Mouse (Mus musculus) spleen, postnatal 10 days (tissue): ENCODE results near the gene Gng7.
A peak's percentile ranks its signal among the peaks of the same experiment; 100 is the strongest.

Source experiments
- DNase-seq, 2 experiments: peaks; one replicate each; pipeline ENCODE4 v3.0.0; 2021 to 2022; ENCODE audit warnings: low spot score in 2 of 2

Gene Gng7

DNA sequence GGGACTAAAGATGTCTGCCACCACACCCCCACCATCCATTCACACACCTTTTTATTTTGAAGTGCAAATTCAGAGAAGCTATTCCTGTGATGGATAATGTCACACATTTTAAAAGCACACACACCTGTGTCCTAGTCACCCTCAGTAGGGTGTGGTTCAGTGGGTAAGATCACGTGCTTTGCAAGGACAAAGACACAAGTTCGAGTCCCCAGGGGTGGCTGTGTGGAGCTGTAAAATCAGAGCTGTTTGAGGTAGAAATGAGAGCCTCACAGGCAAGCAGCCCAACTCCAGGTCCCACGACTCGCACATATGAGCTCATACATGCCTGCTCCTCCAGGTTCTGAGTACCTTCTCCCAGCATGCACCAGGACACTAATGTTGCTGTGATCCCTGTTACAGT is 46.6 kb downstream of the Gng7 start:
- no peak for DNase-seq

DNA sequence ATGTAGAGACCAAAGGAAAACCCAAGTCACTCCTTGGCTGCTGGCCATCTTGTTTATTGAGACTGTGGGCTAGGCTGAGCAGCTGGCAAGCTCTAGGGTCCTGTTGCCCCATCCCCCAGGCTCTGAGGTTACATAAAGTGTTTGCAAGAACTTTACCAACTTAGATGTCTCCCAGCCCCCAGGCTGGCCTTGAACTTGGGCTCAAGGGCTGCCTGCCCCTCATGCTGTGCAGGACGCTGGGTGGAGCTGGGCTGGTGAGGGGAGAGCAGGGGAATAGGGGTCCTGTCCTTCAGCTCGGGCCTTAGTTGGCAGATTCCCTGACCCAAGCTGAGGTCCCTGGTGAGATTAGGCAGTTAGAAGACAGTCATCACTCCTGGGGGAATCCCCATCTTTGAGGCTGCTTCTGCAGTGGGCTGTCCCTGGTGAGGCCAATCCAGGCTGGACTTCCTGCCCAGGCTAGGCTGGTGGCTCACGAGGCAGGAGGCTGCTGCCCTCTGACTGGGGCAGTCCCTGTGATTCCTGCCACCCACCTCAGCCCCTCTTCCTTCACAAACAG is 47.6 kb downstream of the Gng7 start:
- DNase-seq: no peak

DNA sequence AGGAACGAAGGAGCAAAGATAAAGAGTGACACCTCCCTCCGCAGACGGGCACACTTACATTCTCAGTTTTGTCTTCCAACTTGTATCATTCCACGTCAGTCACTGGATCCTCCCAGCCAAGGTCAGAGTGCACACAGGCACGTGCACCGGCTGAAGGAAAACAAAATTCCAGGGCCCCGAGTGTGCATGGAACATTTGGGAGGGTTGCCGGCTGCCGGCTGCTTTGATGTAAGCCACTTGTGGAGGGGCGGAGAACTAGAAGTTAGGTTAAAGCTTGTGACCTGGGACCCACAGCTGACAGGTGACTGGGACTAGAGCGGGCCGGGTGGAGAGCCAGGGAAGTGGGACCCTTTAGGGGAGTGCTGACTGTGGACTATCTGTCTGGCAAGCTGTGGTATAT is 48.4 kb downstream of the Gng7 start:
- DNase-seq: no peak

DNA sequence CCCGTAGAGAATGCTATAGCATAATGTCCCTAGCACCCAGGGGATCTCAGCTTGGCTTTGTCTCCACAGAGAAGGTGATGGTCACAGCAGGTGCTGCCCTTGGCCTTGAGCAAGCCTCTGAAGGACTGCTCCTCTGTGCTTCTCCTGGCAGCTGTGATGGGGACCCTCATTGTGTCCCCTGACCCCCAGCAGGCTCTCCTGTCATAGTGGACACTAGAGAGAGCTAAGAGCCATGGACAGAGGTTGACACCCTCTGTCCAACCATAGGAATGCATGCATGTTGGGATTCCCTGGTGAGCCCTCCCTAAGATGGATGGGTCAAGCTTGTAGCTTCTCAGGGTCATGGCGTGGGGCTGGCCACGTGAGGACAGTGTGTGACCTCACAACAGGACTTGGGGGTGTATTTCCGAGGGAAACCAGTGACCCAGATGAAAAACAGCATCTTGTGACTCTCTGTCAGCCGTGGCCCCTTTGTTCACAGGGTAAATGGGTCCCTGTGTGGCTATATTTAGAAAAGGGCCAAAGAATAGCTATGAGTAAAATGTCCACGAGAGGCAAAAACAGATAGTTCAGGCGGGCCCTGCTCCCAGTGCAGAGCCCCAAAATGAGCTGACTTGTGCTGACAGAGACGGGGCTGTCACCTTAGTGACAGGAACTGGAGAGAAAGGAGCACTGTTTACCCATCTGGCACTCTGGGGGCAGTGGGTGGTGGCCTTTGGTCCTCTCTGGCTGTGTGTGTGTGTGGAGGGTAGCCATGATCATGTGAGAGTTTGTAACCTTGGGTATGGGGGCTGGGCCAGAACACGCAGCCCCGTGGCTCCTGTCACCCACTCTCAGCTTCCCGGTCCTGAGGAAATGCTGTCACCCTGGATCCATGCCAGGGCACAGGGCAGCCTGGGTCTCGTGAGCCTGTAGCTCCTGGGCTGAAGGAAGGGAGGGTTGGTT is 51.4 kb downstream of the Gng7 start:
- DNase-seq: no peak

DNA sequence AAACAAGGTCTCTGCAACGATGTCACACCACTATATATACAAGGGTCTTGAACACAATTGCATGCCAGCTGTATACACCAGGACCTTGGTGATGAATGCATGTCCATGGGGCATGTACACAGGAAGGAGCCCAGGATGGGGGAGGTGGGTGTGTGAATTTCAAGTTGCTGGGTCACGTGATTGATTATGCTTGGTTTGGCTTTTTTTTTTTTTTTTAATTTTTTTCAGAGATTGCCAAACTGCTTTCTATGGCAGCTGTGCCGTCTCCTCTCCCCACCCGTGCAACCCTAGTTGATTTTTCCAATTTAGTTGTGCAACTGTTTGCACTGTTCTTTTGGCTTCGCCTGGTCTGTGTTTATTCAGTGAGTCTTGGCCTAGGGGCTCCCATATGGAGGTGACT is 52.2 kb downstream of the Gng7 start:
- DNase-seq: no peak

DNA sequence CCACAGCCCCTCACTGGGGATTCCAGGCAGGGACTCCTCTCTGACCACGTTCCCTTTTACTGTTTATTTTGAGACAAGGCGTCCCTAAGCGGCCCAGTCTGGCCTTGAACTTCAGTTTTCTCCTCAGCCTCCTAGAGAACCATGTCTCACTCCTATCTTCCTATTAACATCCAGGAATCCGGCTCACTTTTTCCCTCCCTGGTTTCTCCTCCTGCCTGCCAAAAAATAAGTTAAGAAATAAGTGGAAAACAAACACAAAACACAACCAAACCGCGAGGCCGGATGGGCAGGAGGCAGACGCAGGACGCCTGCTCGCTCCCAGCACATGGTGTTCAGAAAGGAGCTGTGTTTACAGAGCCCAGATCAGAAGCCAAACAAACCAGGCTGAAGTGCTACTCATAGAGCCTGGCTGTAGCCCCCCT is 52.7 kb downstream of the Gng7 start:
- DNase-seq: no peak

DNA sequence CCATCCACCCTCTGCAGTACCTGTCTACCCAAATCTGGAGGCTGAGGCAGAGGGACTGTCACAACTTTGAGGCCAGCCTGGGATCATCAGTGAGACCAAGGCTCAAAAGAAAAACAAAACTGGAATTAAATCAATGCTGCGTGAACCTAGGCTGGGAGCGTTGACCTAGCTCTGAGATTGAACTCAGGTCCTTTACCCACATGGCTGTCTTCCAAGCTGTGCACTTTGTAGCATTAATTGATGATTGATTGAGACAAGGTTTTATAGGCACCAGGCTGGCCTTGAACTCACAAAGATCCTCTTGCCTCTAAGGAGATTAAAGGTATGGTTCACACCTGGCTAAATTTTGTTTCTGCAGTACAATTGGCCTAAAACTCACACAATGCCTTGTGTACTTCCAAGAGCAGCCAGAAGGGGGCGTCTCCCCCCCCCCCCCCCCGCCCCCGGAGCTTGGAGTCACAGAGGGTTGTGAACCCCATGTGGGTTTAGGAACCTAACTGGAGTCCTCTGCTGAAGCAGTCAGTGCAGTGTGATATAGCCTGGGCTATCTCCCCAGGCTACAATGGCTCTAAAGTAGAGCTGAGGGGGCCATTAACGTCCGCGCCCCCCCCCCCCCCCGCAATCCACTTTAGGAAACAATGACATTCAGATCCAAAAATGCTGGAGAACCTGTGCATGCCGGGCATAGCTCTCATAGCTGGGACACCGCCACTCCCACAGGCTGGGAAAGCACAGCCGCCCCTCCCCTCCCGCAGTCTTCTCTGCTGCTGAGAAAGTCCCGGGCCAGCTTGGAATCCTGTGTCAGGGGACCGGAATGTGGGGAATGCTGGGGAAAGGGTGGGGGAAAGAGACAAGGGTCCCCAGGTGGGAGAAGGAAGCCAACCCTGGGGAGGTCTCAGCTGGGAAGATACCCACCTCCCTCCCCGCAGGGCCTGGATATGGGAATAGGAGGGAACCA is 53.9 kb downstream of the Gng7 start:
- no peak for DNase-seq

DNA sequence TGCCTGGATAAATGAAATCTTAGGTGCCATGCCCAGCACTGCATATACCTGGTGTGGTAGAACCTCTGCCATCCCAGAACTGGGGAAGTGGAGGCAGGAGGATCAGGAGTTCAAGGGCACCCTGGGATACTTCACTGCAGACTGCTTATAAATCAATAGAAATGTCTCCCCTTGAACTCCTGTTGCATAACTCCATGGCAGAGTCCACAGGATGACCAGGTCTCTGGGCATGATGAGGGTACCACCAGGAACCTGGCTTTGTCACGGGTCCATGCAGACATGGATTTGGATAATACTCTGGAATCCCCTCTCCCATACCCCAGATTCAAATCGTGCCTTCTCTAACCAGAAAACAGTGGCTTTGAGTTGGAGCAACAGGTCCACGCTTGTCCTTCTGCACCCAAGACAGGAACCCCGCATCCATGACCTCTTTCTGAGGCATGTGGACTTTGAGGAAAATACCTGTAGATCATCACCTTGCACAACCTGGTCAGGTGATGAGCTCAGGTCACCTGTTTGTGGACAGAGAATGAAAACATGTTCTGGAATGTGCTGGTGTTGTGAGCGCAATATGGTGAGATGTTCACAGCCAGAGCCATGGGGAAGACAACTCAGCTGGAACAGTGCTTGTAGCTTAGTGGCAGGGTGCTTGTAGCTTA is 55.6 kb downstream of the Gng7 start:
- no peak for DNase-seq

DNA sequence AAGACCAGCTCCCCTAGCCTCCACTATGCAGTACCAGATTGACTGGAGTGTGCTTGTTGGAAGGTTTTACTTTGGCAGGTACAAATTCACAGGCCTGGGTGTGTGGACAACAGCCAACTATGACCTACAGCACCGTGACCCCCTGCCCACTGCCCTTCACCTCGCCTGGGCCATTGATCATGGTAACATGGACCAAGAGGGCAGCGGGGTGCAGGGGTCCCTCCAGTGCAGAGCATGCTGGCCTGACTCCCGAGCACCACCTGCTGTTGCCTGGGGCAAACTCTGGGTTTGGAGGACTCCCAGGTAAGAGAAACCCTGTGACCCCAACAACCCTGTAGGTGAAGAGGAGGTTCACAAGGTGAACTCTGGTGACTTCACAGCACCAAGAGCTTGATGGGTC is 57.0 kb downstream of the Gng7 start:
- DNase-seq: no peak

DNA sequence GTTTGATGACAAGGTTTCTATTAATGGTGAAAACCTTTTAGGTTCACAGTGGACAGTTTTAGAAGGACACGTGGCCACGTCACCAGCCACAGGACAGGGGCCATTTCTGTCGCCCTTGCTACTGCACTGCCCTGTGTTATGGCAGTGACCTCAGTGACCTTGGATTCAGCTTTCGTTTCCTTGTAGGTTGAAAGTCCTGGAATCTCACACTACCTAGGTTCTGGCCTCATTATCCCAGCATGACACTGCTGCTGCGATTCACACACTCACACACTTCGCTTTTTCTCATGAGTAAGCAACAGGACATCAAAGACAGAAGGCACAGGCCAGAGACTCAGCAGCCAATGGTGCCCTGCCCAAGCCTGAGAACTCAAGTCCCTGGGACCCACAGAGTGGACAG is 57.8 kb downstream of the Gng7 start:
- no peak for DNase-seq

DNA sequence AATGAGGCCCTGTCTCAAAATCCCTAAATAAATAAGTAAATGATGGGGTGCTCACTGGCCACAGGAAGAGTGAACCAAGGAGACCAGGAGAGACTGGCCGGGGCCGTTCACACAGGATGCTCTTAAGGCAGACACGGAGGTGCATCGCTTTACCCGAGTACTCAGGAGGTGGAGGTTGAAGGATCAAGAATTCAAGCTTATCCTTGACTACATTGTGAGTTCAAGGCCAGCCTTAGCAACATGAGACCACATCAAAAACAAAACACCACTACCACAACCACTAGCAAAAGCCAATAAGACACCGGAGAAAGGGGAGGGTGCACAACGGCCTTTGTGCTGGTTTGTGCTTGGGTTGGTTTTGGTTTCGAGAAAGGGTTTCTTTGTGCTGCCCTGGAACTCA is 58.4 kb downstream of the Gng7 start:
- no peak for DNase-seq

DNA sequence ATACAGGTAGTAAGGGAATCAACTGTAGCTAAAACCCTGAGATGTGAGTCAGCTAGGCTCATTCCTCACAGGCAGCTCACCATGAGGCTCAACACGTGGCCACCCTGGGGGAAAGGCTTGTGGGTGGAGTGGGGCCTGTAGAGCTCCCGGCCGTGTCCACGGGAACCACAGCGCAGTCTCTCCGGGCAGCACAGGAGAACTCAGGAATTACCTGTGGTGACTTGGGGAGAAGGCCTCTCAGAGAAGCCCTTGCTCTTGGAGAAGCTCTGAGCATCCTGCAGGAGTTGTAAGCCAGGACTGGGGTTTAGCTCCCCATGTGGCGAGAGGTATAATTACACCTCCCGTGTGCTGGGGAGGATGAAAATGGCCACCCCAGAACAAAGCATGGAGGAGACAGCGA is 59.2 kb downstream of the Gng7 start:
- DNase-seq: peak; percentile 31 to 73

DNA sequence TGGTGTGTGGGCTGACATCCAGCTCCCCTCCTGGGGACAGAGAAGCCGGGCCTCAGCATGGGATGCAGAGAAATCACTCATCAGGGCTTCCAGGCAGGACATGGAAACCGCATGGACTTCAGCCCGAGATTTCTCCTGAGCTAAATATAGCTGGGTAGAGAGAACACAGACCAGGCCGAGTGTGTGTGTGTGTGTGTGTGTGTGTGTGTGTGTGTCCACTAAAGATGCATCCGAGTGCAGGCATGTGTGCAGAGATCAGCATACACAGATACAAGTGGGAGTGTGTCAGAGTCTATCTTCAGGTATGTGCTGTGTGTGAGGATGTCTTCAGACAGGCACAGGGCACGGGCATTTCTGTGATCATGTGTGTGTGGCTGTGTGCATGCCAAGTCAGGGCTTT is 59.9 kb downstream of the Gng7 start:
- DNase-seq: no peak

DNA sequence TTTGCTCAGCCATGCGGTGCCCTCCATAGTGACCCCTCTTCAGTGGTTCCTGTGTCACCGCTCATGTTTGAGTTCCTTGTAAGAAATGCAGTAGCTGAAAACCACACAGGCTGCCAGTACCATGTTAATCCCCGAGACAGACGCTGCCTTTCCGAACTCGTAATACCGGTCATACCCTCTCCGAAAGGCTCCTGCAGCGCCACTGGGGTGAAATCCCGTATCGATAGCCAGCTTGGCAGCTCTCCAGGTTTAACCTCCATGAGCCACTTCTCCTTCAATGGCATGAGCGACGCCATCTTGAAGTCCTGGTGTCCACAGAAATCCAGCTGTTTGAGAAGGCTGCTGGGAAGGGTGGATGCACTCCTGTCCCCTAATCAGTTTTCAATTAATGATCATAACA is 60.3 kb downstream of the Gng7 start:
- no peak for DNase-seq

DNA sequence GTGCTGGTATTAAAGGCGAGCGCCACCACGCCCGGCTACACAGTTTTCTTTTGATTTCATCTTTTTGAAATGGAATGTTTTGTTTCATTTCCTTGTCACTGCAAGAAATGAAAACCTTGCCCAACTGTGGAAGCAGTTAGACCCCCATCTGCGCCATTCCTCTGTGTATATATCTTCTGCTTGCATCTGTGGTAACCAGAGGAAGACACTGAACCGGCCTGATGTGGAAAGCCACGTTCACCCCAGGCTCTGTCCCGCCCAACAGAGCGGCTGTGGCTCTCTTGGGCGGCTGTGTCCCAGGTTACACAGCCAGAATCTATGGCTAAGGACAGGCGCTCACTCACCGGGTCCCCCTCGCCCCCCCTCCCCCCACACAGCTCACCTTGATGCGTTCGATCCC is 62.3 kb downstream of the Gng7 start:
- no peak for DNase-seq

DNA sequence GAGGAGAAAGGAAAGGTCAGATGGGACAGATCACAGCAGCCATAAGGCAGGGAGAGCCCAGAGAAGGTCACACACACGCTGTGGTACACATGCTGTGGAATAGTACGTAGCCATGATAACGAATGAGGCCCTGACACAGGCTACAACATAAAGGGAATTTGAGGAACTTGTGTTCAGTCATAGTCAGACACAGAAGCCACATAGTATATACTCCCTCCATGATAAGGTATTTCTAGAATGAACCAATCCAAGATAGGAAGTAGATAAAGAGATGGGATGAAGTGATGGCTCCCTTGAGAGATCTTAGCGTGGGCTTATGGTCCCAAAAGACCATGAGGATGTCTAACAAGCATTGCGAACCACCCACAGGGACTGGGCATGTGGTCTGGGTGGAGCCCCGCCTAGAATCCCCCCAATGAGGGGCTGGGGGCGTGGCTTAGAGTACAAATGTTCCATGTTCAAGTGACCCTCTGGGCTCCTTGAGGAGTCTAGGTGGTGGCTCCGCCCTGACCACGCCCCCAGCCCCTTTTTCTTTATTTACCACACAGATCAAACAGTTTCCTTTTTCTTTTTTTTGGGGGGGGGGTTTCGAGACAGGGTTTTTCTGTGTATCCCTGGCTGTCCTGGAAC is 62.9 kb downstream of the Gng7 start:
- DNase-seq: no peak

DNA sequence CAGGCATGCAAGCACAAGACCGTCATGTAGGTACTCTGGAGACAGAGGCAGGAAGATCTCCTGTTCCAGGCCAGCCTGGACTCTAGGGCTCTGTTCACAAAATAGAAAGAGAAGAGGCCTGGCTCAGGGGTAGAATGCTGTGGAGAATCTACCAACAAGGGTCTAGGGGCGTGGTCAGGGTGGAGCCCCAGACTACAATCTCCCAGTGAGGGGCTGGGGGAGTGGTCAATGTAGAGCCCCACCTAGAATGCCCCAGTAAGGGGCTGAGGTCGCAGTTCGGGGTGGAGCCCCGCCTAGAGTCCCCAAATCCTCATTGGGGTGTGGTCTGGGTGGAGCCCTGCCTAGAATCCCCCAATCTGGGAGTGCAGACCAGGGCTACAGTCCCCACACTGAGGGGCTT is 64.4 kb downstream of the Gng7 start:
- DNase-seq: no peak

DNA sequence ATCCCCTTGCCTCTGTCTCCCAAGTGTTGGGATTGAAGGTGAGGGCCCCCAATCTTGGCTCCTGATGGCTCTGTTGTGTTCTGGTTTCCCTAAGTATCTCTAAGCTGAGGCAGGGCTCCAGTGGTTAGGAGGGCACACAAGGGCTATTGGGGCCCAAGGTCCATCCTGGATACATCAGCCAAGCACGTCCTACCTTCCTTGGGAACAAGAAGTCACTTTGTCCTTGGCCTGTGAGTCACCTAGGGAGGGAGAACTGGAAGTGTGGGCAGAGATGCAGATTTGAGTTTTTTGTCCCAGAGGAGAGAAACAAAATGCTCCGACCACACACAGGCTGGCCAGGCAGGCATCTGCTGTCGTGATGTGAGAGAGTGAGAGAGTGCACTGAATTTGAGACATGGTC is 65.7 kb downstream of the Gng7 start:
- no peak for DNase-seq

DNA sequence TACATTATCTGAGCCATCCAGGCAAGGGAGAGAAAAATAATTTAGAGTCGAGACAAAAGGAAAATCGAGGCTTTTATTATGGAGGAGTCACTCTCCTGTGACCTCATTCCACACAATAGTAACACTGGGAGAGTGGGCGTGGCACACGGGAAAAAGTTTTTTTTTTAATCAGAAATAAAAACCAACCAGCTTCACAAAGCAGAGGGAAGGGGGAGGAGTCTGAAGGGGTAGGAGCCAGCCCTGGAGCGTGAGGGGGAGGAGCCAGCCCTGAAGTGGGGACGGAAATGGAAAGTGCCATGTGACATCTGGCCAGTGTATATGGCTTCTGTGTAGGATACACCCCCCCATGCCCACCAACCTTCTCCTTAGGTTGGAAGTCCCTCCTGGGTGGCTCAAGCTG is 66.2 kb downstream of the Gng7 start:
- DNase-seq: no peak

DNA sequence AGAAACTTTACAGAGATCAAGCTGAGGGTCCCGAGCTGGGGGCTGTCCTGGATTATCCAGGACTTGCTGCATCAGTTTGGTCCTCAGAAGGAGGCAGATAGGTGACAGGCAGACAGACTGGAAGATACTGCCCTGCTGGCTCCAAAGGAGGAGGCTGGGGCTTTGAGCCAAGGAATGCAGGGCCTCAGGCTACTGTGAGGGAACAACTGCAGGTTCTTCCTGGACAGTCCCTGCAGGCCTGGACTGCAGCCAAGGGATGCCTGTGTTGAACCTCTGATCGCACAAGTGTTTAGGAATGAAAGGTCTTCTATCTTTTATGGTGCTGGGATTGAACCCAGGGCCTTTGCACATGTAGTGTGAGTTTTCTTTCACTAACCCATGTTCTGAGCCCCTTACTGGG is 66.9 kb downstream of the Gng7 start:
- DNase-seq: no peak

DNA sequence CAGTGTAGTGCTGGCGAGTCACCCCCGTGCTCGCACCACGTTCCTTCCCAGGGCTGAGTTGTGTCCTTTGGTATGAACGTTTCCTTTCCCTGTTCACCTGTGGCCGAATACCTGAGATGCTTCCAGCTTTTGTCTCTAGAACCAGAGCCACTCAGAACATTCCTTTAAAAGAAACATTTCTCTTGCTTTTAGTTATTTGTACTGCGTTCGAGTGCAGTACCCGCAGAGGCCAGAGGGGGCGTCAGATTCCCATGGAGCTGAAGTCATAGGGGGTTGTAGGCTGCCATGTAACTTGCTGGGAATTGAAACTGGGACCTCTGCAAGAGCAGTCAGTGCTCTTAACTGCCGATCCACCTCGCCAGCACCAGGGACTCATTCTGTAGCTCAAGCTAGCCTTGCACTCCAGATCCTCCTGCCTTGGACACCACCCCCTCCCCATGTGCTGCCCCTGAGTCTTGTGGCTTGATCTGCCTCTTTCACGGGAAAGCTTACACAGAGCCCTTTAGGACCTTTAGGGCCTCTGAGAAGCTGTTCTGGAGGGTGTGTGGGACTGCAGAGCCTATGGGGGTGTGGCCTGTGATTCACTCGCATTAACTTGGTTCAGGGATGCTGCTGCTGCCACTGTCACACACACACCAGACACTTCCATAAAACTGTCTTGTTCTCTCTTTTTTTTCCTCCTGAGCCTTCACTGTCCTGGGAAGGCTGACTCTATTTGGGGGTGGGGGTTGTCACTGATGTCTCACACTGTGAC is 67.9 kb downstream of the Gng7 start:
- DNase-seq: peak in 1 of 2 experiments; percentile 48
